Mouse (Mus musculus) liver, embryonic 11.5 days (tissue): ENCODE measurements around the gene Ktn1. TPM values are rescaled to one million over a fixed set of nuclear protein-coding genes. Genes with fewer than 3 reads are reported as not detected.

ENCODE experiments used
- ATAC-seq: fragments of 200-750 bp; cut with Nextera tagmentation; replicated peaks from 2 replicates; pipeline ENCODE4 v1.8.0; 2017; ENCODE audit warnings: moderate number of reproducible peaks, mild to moderate bottlenecking, moderate TSS enrichment, moderate library complexity; ENCODE audit not compliant: low FRiP score
- DNase-seq: peaks from one replicate; pipeline ENCODE4 v3.0.0-alpha.2; 2017; ENCODE audit warnings: low spot score
- H3K27ac ChIP-seq: fragments of 300-500 bp; sonication (generic); 2 replicates; pipeline ENCODE4 v1.5.1; 2014; ENCODE audit warnings: mild to moderate bottlenecking, low read depth, low read length, control low read depth
- H3K27me3 ChIP-seq: fragments of 300-500 bp; sonication (generic); replicated peaks from 2 replicates; pipeline ENCODE4 v1.6.1; 2014; ENCODE audit warnings: low read length, mixed read lengths; ENCODE audit not compliant: control insufficient read depth, insufficient read depth
- H3K36me3 ChIP-seq: fragments of 300-500 bp; sonication (generic); 2 replicates; pipeline ENCODE4 v1.6.1; 2014; ENCODE audit warnings: mild to moderate bottlenecking, low read length, moderate library complexity, mixed read lengths; ENCODE audit not compliant: control insufficient read depth, insufficient read depth
- H3K4me1 ChIP-seq: fragments of 300-500 bp; sonication (generic); replicated peaks from 2 replicates; pipeline ENCODE4 v1.6.1; 2014; ENCODE audit warnings: low read length, mixed read lengths; ENCODE audit not compliant: control insufficient read depth, insufficient read depth
- H3K4me2 ChIP-seq: fragments of 300-500 bp; sonication (generic); 2 replicates; pipeline ENCODE4 v1.6.1; 2014; ENCODE audit warnings: mild to moderate bottlenecking, control low read depth, moderate library complexity
- H3K4me3 ChIP-seq: fragments of 300-500 bp; sonication (generic); 2 replicates; pipeline ENCODE4 v1.5.1; 2014; ENCODE audit warnings: low read depth, low read length, control low read depth
- H3K9ac ChIP-seq: fragments of 300-500 bp; sonication (generic); 2 replicates; pipeline ENCODE4 v1.6.1; 2014; ENCODE audit warnings: low read depth, low read length, control low read depth
- H3K9me3 ChIP-seq: fragments of 300-500 bp; sonication (generic); 2 replicates; pipeline ENCODE4 v1.6.1; 2016; ENCODE audit warnings: low read length, inconsistent platforms, mixed read lengths; ENCODE audit not compliant: control insufficient read depth
- WGBS: fragments of 180-500 bp; shearing (Covaris S2); extraction: QIAGEN DNeasy Blood & Tissue Kit; methylation state at CpG from one replicate; pipeline ENCODE4 v1.1.7; 2014; 5-methylcytosine and 5-hydroxymethylcytosine counted together
- polyA plus RNA-seq: library from polyadenylated mRNA; unstranded; fragments of >200 nt; fragmentation: Nextera tagmentation; extraction: Ambion mirVana; gene quantifications from 2 replicates; pipeline ENCODE4 v1.2.1, GENCODE M21; 2014

Gene Ktn1
- polyA plus RNA-seq, 1 experiment from 2014 or later: 45.0 TPM

DNA sequence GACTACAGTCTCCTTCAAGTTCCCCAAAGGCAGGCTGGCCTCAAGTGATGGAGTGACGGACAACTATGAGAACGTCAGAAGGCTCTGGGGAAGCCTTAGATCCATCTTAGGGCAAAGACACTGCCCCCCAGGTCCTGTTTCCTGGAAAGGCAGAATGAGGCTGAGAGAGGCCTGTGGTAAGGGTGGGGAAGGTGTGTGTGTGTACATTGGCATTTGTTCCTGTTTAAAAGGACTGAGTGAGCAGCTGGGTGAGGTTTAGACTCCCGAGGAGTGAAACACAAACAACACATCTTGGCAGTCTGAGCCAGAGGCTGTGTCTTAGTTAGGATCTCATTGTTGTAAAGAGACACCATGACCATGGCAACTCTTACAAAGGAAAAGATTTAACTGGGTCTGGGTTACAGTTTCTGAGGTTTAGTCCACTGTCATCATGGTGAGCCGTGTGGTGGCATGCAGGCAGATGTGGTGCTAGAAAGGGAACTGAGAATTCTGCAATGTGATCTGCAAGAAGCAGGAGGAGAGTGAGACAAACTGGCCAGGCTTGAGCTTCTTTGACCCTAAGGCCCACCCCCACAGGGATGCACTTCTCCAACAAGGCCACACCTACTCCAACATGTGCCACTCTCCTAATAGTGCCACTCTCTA is 106.1 kb downstream of the Ktn1 start:
- Histone ChIP-seq H3K4me3 (no peak overlapping the region), H3K36me3 (no peaks in the 10 kb centered on the region), H3K4me1 (no peaks in the 10 kb centered on the region), H3K9ac (no peak overlapping the region), H3K4me2 (no peak overlapping the region), H3K27ac (no peak overlapping the region), H3K27me3 (no peaks in the 10 kb centered on the region), H3K9me3 (no peaks in the 10 kb centered on the region)
- 83% methylated on average over 4 of the region's 4 CpGs for WGBS
- ATAC-seq (no peak), DNase-seq (no peak)

GRCm38 (mm10) chr14:47756411-47757065 is 108.3 kb downstream of the Ktn1 start:
- no peak overlapping the region for H3K9ac ChIP-seq
- H3K4me3 ChIP-seq: no peak overlapping the region
- WGBS: 84% methylated on average over 9 of the region's 9 CpGs
- no peaks in the 10 kb centered on the region for H3K4me1 ChIP-seq
- DNase-seq (no peak), ATAC-seq (no peak)
- no peaks in the 10 kb centered on the region for H3K9me3 ChIP-seq
- no peak overlapping the region for H3K27ac ChIP-seq
- H3K27me3 ChIP-seq: no peaks in the 10 kb centered on the region
- H3K36me3 ChIP-seq: no peaks in the 10 kb centered on the region
- no peak overlapping the region for H3K4me2 ChIP-seq

GRCm38 (mm10) chr14:47765192-47765591 is 116.9 kb downstream of the Ktn1 start:
- no peaks in the 10 kb centered on the region for H3K36me3 ChIP-seq
- H3K4me1 ChIP-seq: no peaks in the 10 kb centered on the region
- no peak for DNase-seq
- no peak overlapping the region for H3K4me2 ChIP-seq
- H3K27ac ChIP-seq: no peak overlapping the region
- WGBS: 65% methylated on average over 6 of the region's 6 CpGs
- H3K4me3 ChIP-seq: no peak overlapping the region
- H3K9me3 ChIP-seq: no peaks in the 10 kb centered on the region
- H3K9ac ChIP-seq: no peak overlapping the region
- no peaks in the 10 kb centered on the region for H3K27me3 ChIP-seq
- ATAC-seq: no peak

GRCm38 (mm10) chr14:47765796-47766195 is 117.5 kb downstream of the Ktn1 start:
- DNase-seq: no peak

GRCm38 (mm10) chr14:47766373-47766772 is 118.1 kb downstream of the Ktn1 start:
- DNase-seq (no peak), ATAC-seq (no peak)
- WGBS: 61% methylated on average over 2 of the region's 2 CpGs
- Histone ChIP-seq H3K9me3 (no peaks in the 10 kb centered on the region), H3K36me3 (no peaks in the 10 kb centered on the region), H3K27me3 (no peaks in the 10 kb centered on the region), H3K4me1 (no peaks in the 10 kb centered on the region), H3K27ac (no peak overlapping the region), H3K4me3 (no peak overlapping the region), H3K4me2 (no peak overlapping the region), H3K9ac (no peak overlapping the region)

More at GRCm38 (mm10) chr14:47765796-47766195, 117.5 kb downstream of the Ktn1 start:
- Histone ChIP-seq H3K36me3 (no peaks in the 10 kb centered on the region), H3K27ac (no peak overlapping the region), H3K9ac (no peak overlapping the region), H3K27me3 (no peaks in the 10 kb centered on the region), H3K9me3 (no peaks in the 10 kb centered on the region), H3K4me2 (no peak overlapping the region), H3K4me3 (no peak overlapping the region), H3K4me1 (no peaks in the 10 kb centered on the region)
- 80% methylated on average over 3 of the region's 3 CpGs for WGBS
- no peak for ATAC-seq

GRCm38 (mm10) chr14:47771496-47771895 is 123.2 kb downstream of the Ktn1 start:
- Histone ChIP-seq H3K36me3 (no peaks in the 10 kb centered on the region), H3K4me1 (no peaks in the 10 kb centered on the region), H3K27me3 (no peaks in the 10 kb centered on the region), H3K9me3 (no peaks in the 10 kb centered on the region), H3K27ac (no peak overlapping the region), H3K9ac (no peak overlapping the region), H3K4me3 (no peak overlapping the region), H3K4me2 (no peak overlapping the region)
- ATAC-seq (no peak), DNase-seq (no peak)
- 85% methylated on average over 4 of the region's 4 CpGs for WGBS

- H3K4me3 ChIP-seq: no peak overlapping the region
- 83% methylated on average over 3 of the region's 3 CpGs for WGBS
Observed at GRCm38 (mm10) chr14:47775543-47775942, 127.3 kb downstream of the Ktn1 start.

DNA sequence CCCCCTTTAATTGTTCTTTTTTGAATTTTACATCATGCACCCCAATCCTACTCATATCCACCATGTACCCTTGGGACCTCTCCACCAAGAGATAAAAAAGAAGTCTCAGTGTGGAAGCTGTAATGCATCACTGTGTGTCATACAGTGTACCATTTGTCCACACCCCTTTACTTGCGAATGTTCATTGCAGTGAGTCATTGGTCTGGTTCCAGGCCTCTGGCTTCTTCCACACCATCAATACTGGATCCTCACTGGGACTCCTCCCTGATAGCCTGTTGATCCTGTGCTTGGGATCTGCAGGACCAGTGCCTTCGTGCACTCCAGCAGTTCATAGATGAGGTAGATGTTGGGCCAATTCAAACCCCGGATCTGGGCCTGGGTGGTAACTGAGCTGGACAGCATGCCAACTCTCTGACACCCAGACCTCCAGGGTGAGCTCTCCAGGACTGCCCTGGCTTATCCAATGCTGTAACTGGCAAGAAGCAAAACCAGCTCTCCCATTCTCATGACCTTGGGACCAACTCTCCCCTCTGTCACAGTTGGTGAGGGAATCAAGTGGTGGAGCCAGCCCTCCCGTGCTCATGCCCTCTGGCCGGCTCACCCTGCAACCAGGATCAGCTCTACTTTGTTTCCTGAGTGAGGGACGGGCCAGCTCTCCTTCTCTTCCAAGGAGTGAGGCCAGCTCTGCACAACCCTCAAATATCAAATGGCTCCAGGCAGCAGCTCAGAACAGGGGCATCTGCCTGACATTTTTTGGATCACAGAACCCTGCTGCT is 128.2 kb downstream of the Ktn1 start:
- ATAC-seq (no peak), DNase-seq (no peak)
- H3K36me3 ChIP-seq: no peaks in the 10 kb centered on the region
- H3K4me1 ChIP-seq: no peaks in the 10 kb centered on the region
- H3K4me2 ChIP-seq: no peak overlapping the region
- WGBS: 74% methylated on average over 6 of the region's 6 CpGs
- no peak overlapping the region for H3K9ac ChIP-seq
- H3K27ac ChIP-seq: no peak overlapping the region
- no peak overlapping the region for H3K4me3 ChIP-seq
- no peaks in the 10 kb centered on the region for H3K27me3 ChIP-seq
- H3K9me3 ChIP-seq: no peaks in the 10 kb centered on the region

More at GRCm38 (mm10) chr14:47775543-47775942, 127.3 kb downstream of the Ktn1 start:
- no peaks in the 10 kb centered on the region for H3K27me3 ChIP-seq
- H3K4me1 ChIP-seq: no peaks in the 10 kb centered on the region
- DNase-seq (no peak), ATAC-seq (no peak)
- no peaks in the 10 kb centered on the region for H3K9me3 ChIP-seq
- no peaks in the 10 kb centered on the region for H3K36me3 ChIP-seq
- H3K4me2 ChIP-seq: no peak overlapping the region
- no peak overlapping the region for H3K9ac ChIP-seq
- no peak overlapping the region for H3K27ac ChIP-seq
